Mouse (Mus musculus) intestine, postnatal 0 days (tissue): ENCODE measurements around the gene Gm44805. TPM values are rescaled to one million over a fixed set of nuclear protein-coding genes. Genes with fewer than 3 reads are reported as not detected.

Source experiments
- ATAC-seq: fragments of 200-750 bp; cut with Nextera tagmentation; 2 replicates; pipeline ENCODE4 v1.8.0; 2017; ENCODE audit warnings: mild to moderate bottlenecking, moderate TSS enrichment, moderate library complexity
- H3K27ac ChIP-seq: fragments of 300-500 bp; sonication (generic); 2 replicates; pipeline ENCODE4 v1.5.1; 2014; ENCODE audit warnings: mild to moderate bottlenecking, low read depth, low read length, moderate library complexity
- H3K27me3 ChIP-seq: fragments of 300-500 bp; sonication (generic); replicated peaks from 2 replicates; pipeline ENCODE4 v1.6.1; 2014; ENCODE audit warnings: low read length, mixed read lengths; ENCODE audit not compliant: control insufficient read depth, insufficient read depth
- H3K36me3 ChIP-seq: fragments of 300-500 bp; sonication (generic); 2 replicates; pipeline ENCODE4 v1.6.1; 2014; ENCODE audit warnings: mild to moderate bottlenecking, moderate library complexity; ENCODE audit not compliant: control insufficient read depth, insufficient read depth
- H3K4me1 ChIP-seq: fragments of 300-500 bp; sonication (generic); replicated peaks from 2 replicates; pipeline ENCODE4 v1.6.1; 2014; ENCODE audit warnings: antibody characterized with exemption, low read length, mixed read lengths; ENCODE audit not compliant: control insufficient read depth, insufficient read depth
- H3K4me2 ChIP-seq: fragments of 300-500 bp; sonication (generic); replicated peaks from 2 replicates; pipeline ENCODE4 v1.6.1; 2014; ENCODE audit warnings: low read depth, mild to moderate bottlenecking, moderate library complexity
- H3K4me3 ChIP-seq: fragments of 300-500 bp; sonication (generic); 2 replicates; pipeline ENCODE4 v1.5.1; 2014; ENCODE audit warnings: low read depth, low read length
- H3K9ac ChIP-seq: fragments of 300-500 bp; sonication (generic); 2 replicates; pipeline ENCODE4 v1.6.1; 2014; ENCODE audit warnings: mild to moderate bottlenecking, low read depth, low read length
- H3K9me3 ChIP-seq: fragments of 300-500 bp; sonication (generic); 2 replicates; pipeline ENCODE4 v1.6.1; 2016; ENCODE audit warnings: mixed run types; ENCODE audit not compliant: control insufficient read depth
- CTCF ChIP-seq: sonication (generic); IDR thresholded peaks from 2 replicates; pipeline ENCODE4 v1.5.1; 2016; ENCODE audit warnings: low read depth, mild to moderate bottlenecking, control low read depth, antibody characterized with exemption, moderate library complexity
- whole genome bisulfite sequencing: fragments of 180-500 bp; shearing (Covaris S2); extraction: QIAGEN DNeasy Blood & Tissue Kit; methylation state at CpG from one replicate; pipeline ENCODE4 v1.1.7; 2014; 5-methylcytosine and 5-hydroxymethylcytosine counted together
- polyA plus RNA-seq: library from polyadenylated mRNA; unstranded; fragments of >200 nt; fragmentation: Nextera tagmentation; extraction: Ambion mirVana; gene quantifications from 2 replicates; pipeline ENCODE4 v1.2.1, GENCODE M21; 2015

Gene Gm44805
- polyA plus RNA-seq, 1 experiment from 2014 or later: 13.5 TPM

GRCm38 (mm10) chr7:19641223-19641622 is 40.0 kb downstream of the Gm44805 start:
- no peak for ATAC-seq
- no peak overlapping the region for H3K27ac ChIP-seq
- H3K9ac ChIP-seq: no peak overlapping the region
- 96% methylated on average over 4 of the region's 4 CpGs for WGBS
- peaks cover 99% of the 10 kb centered on the region for H3K36me3 ChIP-seq
- H3K4me2 ChIP-seq: no peak overlapping the region
- no peaks in the 10 kb centered on the region for H3K4me1 ChIP-seq
- no peak overlapping the region for H3K4me3 ChIP-seq
- no peaks in the 10 kb centered on the region for H3K27me3 ChIP-seq
- no peak for TF ChIP-seq CTCF
- H3K9me3 ChIP-seq: no peaks in the 10 kb centered on the region

- Histone ChIP-seq H3K4me3 (no peak overlapping the region), H3K9ac (no peak overlapping the region), H3K27ac (no peak overlapping the region), H3K9me3 (no peaks in the 10 kb centered on the region), H3K36me3 (peaks cover 75% of the 10 kb centered on the region), H3K4me2 (no peak overlapping the region), H3K4me1 (no peaks in the 10 kb centered on the region), H3K27me3 (no peaks in the 10 kb centered on the region)
- 82% methylated on average over 11 of the region's 11 CpGs for WGBS
- 0 out of 2 replicates have a peak, but pooled peaks have one; percentile 6 for ATAC-seq
- TF ChIP-seq CTCF: no peak
Measured at GRCm38 (mm10) chr7:19635074-19635827, 46.0 kb downstream of the Gm44805 start.

GRCm38 (mm10) chr7:19634591-19634990 is 46.6 kb downstream of the Gm44805 start:
- WGBS: 95% methylated on average over 2 of the region's 2 CpGs
- no peak overlapping the region for H3K27ac ChIP-seq
- ATAC-seq: 0 out of 2 replicates have a peak, but pooled peaks have one; percentile 2

GRCm38 (mm10) chr7:19633855-19634254 is 47.4 kb downstream of the Gm44805 start:
- H3K9ac ChIP-seq: no peak overlapping the region
- H3K36me3 ChIP-seq: peaks cover 61% of the 10 kb centered on the region
- H3K27ac ChIP-seq: no peak overlapping the region
- TF ChIP-seq CTCF: no peak
- no peaks in the 10 kb centered on the region for H3K4me1 ChIP-seq
- H3K4me3 ChIP-seq: no peak overlapping the region
- 90% methylated on average over 15 of the region's 15 CpGs for WGBS
- no peak overlapping the region for H3K4me2 ChIP-seq
- no peak for ATAC-seq
- H3K9me3 ChIP-seq: no peaks in the 10 kb centered on the region
- H3K27me3 ChIP-seq: no peaks in the 10 kb centered on the region

More at GRCm38 (mm10) chr7:19634591-19634990, 46.6 kb downstream of the Gm44805 start:
- no peaks in the 10 kb centered on the region for H3K27me3 ChIP-seq
- TF ChIP-seq CTCF: no peak
- H3K36me3 ChIP-seq: peaks cover 68% of the 10 kb centered on the region
- no peaks in the 10 kb centered on the region for H3K4me1 ChIP-seq
- H3K4me2 ChIP-seq: no peak overlapping the region
- no peak overlapping the region for H3K9ac ChIP-seq
- no peaks in the 10 kb centered on the region for H3K9me3 ChIP-seq
- H3K4me3 ChIP-seq: no peak overlapping the region

- no peak overlapping the region for H3K4me3 ChIP-seq
- no peak overlapping the region for H3K4me2 ChIP-seq
- no peak overlapping the region for H3K9ac ChIP-seq
- H3K9me3 ChIP-seq: no peaks in the 10 kb centered on the region
- no peak overlapping the region for H3K27ac ChIP-seq
- H3K4me1 ChIP-seq: no peaks in the 10 kb centered on the region
- no peaks in the 10 kb centered on the region for H3K27me3 ChIP-seq
- TF ChIP-seq CTCF: no peak
- peaks cover 54% of the 10 kb centered on the region for H3K36me3 ChIP-seq
- WGBS: 90% methylated on average over 17 of the region's 17 CpGs
- ATAC-seq: no peak
Measured at GRCm38 (mm10) chr7:19633197-19633596, 48.0 kb downstream of the Gm44805 start.

GRCm38 (mm10) chr7:19632720-19633119 is 48.5 kb downstream of the Gm44805 start:
- H3K36me3 ChIP-seq: peaks cover 49% of the 10 kb centered on the region
- no peak overlapping the region for H3K4me3 ChIP-seq
- no peak for TF ChIP-seq CTCF
- no peak overlapping the region for H3K4me2 ChIP-seq
- H3K9ac ChIP-seq: no peak overlapping the region
- H3K4me1 ChIP-seq: no peaks in the 10 kb centered on the region
- ATAC-seq: no peak
- no peaks in the 10 kb centered on the region for H3K9me3 ChIP-seq
- no peaks in the 10 kb centered on the region for H3K27me3 ChIP-seq
- no peak overlapping the region for H3K27ac ChIP-seq

- Histone ChIP-seq H3K4me2 (no peak overlapping the region), H3K27ac (no peak overlapping the region), H3K9me3 (no peaks in the 10 kb centered on the region), H3K27me3 (no peaks in the 10 kb centered on the region), H3K4me1 (no peaks in the 10 kb centered on the region), H3K9ac (no peak overlapping the region), H3K36me3 (peaks cover 45% of the 10 kb centered on the region), H3K4me3 (no peak overlapping the region)
- no peak for TF ChIP-seq CTCF
- no peak for ATAC-seq
Measured at GRCm38 (mm10) chr7:19632275-19632674, 48.9 kb downstream of the Gm44805 start.
